Mouse (Mus musculus) MN1 (cell line): Measurements from ENCODE around the gene Gpsm2.

Source experiments
- DNase-seq: peaks from one replicate; pipeline ENCODE4 v3.0.0-alpha.2; 2016; ENCODE audit warnings: low spot score

The Gpsm2 gene

DNA sequence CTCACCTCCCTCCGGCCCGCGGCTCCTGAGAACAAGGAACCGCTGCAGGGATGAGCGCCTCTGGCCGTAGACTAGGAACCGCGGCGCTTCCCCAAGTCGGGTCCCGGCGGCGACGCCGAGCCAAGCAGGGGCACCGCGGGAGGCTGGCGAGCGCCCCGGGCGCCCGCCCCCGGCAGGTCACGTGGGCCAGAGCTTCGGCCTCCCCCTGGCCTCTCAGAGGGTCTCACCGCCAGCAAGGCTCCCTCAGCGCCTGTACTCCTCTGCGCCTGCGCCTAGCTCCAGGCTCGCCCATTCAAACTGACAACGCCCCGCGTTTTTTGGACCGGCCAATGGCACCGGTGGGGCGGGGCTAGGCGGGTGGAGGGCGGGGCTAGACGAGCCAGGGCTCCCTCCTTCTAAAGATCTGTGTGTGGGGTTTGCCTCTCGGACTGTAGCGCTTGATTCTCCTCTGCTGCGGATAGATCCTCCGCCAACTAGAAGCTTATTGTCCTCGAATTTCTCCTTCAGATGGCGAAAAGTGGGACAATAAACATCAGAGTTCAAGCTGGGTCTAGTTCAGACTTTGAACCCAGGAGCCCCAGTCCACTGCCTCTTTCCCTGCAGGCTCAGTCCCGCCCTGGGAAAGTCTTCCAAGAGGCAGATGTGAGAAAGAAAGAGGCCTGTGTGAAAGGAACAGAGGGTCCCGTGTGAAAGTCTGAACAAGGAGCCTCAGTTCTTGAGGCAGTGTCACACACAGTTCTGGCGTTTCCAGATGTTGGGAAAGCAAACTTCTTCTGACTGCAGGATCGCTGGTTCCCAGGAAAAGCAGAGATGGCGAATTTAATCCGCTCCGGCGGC is at the start of gene Gpsm2:
Gene Gpsm2 (minus strand): TSS at position 274 of the 837 bp plus-strand sequence.
- DNase-seq: peak; percentile 95

DNA sequence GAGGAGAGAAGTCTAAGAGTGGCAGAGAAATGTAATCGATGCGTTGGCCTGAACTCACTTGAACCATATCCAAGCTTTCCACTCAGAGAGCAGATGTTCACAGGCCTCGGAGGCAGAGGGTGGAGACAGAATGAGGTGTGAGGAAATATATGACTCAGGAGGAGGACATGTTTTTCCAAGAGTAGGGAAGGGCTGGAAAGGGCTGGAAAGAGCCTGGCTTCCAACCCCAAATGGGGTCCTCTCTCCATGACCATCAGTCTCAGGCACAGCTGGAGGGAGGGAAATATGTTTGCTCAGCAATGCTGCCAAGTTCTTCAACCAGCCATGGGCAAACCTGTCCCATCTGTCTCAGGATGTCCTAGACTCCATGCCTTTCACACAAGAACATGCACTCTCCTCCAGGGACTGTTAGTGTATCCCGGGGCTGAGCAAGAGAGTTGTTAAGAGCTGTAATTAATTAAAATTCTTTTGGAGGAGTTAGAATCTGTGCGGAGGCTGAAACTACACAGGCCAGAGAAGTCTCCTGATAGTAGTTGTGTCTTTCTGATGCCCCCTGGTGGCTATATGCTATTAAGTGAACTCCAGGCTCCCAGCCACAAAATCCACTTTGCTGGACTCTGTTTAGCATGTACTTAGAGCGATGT is 48.7 kb upstream of the Gpsm2 start:
- DNase-seq: peak; percentile 81

DNA sequence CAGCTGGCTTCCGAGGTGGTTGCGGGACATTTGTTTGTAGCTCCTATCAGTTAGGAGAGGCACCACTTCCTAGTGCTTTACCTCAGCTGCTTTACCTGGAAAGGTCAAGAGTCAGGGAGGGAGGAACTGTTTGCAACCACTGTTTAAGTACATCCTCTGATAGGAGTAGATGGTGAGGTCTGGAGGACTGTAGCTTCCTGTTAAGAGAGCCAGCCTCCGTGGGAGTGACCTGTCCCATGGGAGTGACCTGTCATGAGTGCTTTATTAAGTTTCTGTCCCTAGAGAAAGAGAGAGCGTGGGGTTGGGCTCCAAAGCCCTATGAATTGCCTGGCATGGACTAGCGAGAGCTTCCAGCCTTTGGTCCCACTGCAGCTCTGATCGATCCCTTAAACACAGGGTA is 47.4 kb upstream of the Gpsm2 start:
- peak; percentile 32 for DNase-seq

DNA sequence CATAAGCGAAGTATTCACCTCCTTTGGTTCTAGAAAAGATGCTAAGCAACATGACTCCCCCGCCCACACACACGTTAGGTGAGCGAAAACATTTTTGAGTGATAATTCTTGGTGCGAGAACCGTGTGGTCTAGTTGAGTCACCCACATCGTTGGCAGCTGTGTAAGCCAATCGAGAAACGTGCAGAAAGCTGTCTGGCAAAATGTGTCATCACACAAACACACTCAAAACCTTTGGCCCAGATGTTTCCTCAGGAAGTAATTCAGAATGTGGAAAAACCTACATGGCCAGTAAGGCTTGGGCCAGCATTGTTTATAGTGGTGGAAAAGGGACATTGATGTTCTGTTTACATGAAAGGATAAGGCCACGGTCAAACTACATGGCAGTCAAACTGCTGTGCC is 45.3 kb upstream of the Gpsm2 start:
- no peak for DNase-seq

DNA sequence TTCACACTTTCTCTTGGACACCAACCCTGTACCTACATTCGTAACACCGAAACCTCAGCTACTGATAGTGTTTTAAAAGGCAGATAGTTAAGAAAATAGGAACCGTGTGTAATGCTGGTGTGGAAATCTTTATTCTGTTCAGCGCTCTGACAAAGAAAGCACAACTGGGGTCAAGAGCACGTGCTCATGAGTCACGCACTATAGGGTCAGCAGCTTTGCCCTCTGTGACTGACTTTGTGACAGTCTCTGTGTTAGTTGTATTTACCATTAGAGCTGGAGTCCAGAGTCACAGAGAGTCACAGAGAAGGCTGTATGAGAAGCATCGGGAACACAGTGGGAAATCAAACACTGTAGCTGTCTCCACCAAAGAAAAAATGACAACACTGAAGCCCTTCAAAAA is 44.8 kb upstream of the Gpsm2 start:
- DNase-seq: no peak

DNA sequence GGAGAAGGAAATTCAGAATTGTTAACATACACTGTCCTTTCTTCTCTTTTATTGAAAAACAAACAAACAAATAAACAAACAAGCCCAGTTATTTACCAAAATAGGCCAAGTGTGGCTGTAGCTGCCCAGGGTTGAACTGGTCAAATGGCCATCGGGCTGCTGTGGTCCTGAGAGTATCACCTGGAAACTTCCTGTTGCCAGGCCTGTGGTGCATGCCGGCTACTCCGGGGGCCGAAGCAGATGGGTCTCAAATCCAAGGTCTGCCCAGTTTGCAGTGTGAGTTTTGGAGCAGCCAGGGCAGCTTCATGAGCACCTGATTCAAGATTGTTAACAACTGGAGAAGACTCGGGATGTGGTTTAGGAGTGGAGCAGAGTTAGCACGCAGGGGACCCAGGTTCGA is 43.4 kb upstream of the Gpsm2 start:
- DNase-seq: no peak

DNA sequence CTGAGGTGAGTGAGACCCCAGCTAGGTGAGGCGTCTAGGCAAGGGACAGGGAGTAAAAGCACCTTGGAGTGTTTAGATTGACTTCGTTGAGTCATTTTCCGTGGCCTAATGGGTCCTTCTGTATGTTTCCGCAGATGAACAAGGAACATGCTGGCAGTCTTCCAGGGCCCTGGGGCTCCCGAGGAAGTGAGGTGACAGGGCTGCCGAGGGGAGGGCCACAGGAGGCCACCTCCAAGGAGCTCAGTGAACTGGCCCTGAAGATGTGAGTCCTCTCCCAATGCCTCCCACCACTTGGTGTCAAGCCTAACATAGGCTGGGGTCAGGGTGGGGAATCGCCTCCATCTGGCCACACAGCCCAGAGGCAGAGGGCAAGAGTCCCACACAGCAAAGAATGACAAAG is 42.9 kb upstream of the Gpsm2 start:
- no peak for DNase-seq

DNA sequence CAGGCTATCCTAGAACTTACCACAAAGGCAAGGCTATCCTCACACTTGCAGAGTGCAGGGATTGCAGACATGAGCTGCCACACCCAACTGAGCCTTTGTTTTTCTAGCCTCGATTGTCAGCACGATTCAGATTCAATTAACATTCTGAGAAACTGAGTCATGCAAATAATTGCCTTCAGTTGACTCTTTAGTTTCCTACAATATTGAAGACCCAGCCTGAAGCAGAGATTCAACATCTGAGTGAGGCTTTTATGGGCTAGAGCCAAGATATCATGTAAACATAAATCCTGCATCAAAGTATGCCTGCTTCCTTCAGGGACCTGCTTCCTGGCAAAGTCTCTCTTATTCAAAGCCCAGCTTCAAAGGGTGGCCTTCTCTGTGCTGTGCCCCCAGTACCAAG is 41.6 kb upstream of the Gpsm2 start:
- no peak for DNase-seq

DNA sequence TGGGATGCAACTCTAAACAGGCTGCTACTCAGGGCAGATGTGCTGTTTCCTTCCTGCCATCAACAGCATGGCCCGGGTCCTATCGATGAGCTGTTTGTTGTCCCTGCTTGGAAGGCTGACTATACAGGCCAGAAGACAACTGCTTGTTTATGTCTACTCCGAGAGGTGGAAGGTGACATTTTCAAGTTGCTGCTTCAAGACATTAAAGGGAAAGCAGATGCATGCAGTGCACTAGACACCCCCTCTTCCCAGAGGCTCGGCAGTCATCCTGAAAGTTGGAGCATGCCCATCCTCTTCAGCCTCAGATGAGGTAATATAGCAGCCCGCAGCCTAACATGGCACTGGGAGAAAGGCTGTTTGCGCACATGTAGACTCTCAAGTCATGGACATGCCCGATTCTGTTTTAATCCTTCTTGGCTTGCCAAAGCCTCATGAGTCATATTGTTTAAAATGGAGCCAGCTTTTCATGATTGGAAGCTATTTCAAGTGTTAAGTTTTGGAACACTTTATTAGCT is 40.5 kb upstream of the Gpsm2 start:
- DNase-seq: no peak

DNA sequence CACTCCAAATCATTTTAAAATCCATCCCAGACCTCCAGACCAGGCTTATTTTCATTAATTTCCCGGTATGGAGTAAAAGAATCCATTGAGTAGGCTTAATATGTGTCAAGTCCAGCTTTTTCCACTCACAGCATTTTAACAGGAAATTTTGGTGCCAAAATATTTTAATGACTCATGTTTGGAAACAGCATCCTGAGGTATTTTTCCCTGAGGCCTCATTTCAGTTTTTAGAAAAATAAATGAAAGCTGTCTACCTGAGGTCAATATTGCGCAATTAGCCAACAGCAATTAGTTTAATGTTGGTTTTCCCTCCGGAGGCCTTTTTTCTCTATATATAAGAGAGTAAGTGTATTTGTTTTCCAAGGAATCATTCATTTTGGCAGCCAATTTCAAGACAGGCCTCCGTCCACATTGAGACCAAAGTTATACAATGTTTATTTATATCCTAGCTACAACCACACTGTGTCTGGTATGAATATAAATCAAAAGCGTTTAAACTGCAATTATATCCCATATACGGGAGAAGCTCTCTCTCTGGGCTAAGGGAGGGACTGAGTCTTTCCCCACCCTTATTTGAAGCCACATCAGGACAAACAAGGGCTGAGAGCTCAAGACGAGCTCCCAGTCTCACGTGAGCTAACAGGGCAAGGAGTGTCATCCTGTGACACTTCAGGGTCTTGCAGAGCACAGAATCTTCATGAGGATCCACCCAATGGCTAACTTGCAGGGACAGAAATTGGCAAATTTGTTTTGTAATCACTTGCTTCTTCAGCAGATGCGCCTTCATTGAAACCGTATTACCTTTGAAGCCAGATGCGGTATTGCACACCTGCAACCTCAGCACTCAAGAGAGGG is 37.7 kb upstream of the Gpsm2 start:
- DNase-seq: no peak

DNA sequence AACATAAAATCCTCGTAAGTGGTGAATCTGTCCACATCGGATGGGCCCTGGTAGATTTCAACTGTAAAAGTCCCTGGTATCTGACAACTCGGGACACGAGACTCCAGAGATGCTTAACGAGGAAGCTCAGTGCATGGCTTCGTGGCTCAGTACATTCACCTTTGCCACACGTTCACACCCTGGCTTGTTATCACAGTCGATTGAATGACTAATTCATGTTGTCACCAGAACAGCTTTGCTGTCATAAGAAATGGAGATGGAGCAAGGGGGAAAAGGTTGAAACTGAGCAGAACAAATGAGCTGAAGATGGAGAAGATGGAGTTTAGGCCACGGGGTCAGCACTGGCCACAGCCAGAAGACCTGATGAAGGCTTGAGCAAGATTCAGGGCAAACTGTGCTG is 35.5 kb upstream of the Gpsm2 start:
- DNase-seq: no peak

DNA sequence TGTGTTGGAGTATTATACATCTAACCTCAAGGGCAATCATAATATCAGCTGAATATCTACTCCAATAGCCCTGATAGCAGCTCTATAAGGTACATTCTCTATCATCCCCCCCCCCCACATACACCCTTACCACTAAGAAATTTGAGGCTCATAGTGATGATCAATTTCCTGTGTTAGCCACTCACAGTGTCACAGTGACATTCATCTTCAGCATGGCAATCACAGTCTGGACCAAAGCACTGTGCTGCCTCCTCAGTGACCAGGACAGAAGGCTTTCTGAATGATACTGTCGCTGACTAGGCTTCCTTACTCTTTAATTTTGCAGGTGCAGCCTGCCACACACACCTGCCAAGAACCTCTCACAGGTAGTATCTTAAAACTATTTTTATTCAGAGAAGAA is 34.0 kb upstream of the Gpsm2 start:
- no peak for DNase-seq

DNA sequence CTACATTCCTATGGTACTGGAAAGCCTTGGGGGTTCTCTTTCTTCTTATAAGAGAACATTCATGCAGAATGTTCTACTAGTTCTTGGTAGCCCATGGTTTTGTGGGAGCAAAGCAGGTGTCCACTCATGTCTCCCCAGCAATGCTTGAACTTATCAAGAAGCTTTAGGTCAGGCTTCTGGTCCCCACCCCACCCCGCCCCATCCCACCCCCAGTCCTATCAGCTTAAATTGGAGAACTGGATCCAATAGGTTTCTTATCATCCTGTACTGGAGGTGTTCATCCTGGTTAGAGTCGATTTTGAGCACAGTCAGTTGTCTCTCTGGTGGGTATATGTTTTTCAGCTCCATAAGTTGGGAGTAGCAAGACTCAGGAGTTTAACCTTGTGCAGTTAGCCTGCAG is 33.4 kb upstream of the Gpsm2 start:
- no peak for DNase-seq

DNA sequence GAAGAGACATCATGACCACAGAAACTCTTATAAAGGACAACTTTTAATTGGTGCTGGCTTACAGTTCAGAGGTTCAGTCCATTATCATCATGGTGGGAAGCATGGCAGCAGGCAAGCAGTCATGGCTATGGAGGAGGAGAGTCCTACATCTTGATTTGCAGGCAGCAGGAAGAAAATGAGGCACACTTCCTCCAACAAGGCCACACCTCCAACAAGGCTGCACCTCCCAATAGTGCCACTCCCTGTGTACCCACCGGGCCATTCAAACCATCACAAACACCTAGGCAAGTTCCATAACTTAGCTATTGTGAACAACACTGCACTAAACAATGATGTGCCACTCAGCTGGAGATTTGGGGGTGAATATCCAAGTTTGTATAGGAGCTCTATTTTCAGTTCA is 32.4 kb upstream of the Gpsm2 start:
- no peak for DNase-seq

DNA sequence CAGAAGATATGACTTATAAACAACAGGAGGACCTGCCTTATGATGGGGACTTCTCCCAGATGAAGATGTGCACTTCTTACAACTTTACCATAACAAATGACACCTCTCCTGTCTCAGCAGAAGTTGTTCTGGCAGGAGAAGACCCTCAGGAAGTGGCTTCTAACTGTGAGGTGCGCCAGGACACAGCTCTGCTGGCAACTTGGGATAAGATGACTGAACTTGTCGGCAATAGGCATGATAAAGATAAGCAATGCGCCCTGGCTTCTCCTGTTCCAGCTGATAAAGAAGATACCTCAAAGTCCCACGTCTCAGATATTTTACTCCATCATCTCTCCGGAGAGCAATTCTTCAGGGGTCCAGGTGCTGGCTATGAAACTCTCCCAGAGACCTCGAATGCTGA is 29.6 kb upstream of the Gpsm2 start:
- no peak for DNase-seq

DNA sequence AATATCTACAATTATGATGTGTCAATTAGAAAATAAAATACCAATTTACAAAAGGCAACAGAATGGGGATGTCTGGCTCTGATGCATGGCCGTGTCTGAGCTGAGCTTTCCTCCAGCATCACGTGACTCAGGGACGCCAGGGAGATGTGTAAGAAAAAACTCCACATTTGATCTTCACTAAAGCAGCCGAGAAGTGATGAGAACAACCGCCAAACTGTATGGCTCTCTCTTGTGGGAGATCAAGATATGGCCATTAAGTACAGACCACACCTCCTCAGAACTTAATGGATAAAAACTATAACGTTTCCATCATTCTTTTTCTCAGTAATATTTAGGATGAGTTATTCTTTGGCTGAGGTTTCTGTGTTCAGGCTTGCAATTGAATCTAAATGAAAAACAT is 29.0 kb upstream of the Gpsm2 start:
- no peak for DNase-seq

DNA sequence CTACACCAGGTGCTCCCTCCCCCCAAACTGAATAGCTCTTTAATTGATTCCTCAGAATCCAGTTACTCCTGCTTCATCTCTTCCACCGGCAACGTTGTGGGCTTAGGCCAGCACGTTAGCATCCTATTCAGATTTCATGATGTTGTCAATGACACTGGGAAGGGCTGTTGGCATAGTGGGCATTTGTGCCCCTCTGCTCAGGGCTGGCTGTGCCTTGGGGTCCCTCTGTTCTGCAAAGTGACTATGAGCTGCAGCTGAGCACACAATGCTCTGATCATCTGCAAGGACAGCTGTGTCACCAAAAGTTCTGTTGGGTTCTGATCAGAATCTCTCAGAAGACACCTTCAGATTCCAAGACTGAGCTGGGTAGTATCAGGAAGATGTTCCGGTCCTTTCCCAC is 22.0 kb upstream of the Gpsm2 start:
- DNase-seq: no peak

DNA sequence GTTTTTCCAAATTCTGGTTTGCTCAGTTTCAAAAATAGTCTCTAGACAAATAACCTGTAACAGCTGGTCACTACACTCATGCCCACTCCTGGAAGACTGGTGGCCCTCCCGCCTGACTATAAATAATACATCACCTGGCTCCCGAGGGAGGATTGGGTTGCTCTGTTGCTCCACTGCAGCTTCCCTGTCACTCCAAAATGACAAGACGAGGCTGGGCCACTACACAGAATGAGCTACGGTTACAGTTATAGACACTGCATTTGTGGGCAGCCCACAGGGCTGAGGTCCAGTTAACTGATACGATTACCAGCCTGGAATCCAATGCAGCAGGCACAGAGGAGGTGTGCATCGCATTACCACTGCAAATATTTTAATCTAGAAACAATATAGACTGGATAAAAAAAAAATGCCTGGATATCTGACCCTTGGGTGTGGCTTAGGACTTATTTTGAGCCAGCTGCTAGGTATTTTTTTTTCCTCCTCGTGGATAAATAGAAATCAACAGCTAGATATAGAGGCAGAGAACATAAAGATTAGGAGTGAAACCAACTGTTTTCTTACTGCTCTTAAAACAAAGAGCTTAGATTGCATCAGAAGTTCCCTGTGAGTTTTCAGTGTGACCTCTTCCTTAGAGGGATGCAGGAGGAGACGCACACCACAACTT is 17.1 kb upstream of the Gpsm2 start, which contains the start of gene Aknad1:
Gene Aknad1 (plus strand): TSS at position 614 of the 664 bp plus-strand sequence.
- DNase-seq: no peak

DNA sequence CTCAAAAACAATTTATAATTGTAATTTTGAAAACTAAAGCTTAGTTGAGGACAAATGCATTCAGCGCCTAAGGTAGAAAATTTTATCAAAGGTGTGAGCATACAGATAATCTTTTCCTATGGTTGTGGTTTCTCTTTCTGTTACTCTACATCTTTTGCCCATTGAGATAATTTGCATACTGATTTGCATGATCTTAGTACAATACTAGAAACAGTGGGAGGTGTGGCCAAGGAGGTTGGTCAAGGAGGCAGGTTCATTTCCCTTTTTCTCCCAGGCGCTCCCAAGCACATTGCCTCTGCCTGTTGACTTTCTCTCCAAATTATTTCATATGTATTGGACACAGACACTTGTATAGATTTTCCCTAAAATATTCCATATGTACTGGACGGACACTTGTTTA is 15.7 kb upstream of the Gpsm2 start:
- DNase-seq: no peak

DNA sequence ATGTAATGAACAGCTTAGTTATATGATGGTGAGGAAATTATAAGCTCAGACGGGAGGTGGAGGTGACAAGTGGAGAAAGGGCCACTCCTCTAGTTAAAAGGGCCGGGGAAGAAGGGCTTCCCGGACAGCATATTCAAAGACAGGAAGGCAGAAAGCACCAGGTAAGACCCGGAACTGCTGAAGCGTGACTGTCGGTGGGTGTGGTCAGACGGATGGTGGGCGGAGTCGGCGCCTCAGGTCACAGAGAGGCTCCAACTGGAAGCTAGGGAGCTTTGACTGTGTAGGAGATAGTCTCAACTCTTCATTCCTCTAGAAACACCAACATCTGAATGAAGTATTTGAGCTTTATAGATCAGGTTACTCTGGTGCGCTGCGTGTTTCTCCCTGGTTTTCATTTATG is 8.2 kb upstream of the Gpsm2 start:
- DNase-seq: no peak

DNA sequence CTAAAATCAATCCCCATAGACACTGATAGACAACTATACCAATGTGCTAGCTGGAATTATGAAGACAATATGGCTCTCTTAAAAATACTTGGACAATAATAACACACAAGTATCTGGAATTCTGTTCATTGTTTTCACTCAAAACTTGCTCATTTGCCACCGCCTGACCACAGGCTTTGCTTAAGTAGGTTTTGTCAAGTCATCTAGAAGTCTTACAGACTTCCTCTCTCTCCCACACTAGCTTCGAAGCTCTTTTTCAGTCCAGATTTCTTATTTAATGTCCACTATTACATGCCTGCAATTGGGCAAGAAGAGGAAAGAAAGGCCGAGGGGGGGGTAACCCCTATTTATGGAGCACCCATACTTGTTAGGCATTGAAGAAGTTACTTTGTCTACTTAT is 5.7 kb upstream of the Gpsm2 start:
- DNase-seq: no peak

DNA sequence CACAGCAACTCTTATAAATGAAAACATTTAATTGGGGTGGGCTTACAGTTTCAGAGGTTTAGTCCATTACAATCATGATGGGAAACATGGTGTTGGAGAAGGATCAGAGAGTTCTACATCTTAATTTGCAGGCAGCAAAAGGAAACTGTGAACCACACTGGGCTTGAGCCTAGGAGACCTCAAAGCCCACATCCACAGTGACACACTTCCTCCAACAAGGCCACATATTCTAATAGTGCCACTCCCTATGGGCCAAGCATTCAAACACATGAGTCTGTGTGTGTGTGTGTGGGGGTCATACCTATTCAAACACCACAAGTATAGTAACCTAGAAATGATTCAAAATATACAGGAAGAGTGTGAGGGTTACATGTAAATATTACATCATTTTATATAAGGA is 5.2 kb upstream of the Gpsm2 start:
- no peak for DNase-seq
